Mouse (Mus musculus) spleen, adult 2 months (tissue): ENCODE results near the gene Extl1.

Experiments used
- CTCF ChIP-seq: fragments of 200-500 bp; IDR thresholded peaks from 2 replicates; pipeline ENCODE4 v1.5.1; 2011; ENCODE audit warnings: mild to moderate bottlenecking, inconsistent platforms; ENCODE audit not compliant: insufficient read depth, insufficient read length, insufficient replicate concordance; ENCODE audit errors: extremely low read depth
- POLR2A ChIP-seq: fragments of 200-500 bp; IDR thresholded peaks from 2 replicates; pipeline ENCODE4 v1.6.1; 2011; ENCODE audit warnings: low read depth, low read length, inconsistent platforms

DNA sequence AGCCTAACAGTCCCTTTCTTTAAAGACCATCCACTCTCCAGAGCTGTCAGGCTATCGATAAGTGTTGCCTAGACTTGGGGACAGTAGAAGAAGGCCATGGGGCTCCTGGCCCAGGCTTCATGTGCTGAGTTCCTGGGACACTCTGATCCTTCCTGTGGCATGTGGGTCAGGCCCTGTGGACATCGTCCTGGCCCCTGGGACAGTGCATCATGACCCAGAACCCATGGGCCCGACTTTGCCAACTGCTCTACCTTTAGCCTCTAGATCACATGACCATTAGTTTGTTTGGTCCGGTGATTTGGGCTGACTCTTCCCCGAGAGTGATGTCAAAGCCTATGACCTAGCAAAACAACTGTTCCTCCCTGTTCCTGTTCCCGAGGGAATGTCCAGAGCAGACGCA is 73.5 kb downstream of the Extl1 start:
- TF ChIP-seq POLR2A: no peak
- TF ChIP-seq CTCF: no peak
